Mouse (Mus musculus) limb, embryonic 12.5 days (tissue): ENCODE measurements around the gene Mef2a. TPM values are rescaled to one million over a fixed set of nuclear protein-coding genes. Genes with fewer than 3 reads are reported as not detected.

ENCODE experiments used
- ATAC-seq: fragments of 200-750 bp; cut with Nextera tagmentation; 2 replicates; pipeline ENCODE4 v1.8.0; 2017; ENCODE audit warnings: low read depth, moderate TSS enrichment; ENCODE audit not compliant: insufficient number of reproducible peaks, insufficient read depth, low FRiP score, low TSS enrichment
- H3K27ac ChIP-seq: fragments of 300-500 bp; sonication (generic); 2 replicates; pipeline ENCODE4 v1.5.1; 2016; ENCODE audit warnings: mild to moderate bottlenecking, moderate library complexity
- H3K27me3 ChIP-seq: fragments of 300-500 bp; sonication (generic); 2 replicates; pipeline ENCODE4 v1.6.1; 2016; ENCODE audit warnings: mild to moderate bottlenecking, moderate library complexity
- H3K36me3 ChIP-seq: fragments of 300-500 bp; sonication (generic); 2 replicates; pipeline ENCODE4 v1.6.1; 2016; ENCODE audit warnings: mild to moderate bottlenecking, moderate library complexity
- H3K4me1 ChIP-seq: fragments of 300-500 bp; sonication (generic); replicated peaks from 2 replicates; pipeline ENCODE4 v1.6.1; 2016
- H3K4me2 ChIP-seq: fragments of 300-500 bp; sonication (generic); 2 replicates; pipeline ENCODE4 v1.6.1; 2016; ENCODE audit warnings: mild to moderate bottlenecking, moderate library complexity
- H3K4me3 ChIP-seq: fragments of 300-500 bp; sonication (generic); replicated peaks from 2 replicates; pipeline ENCODE4 v1.5.1; 2016; ENCODE audit warnings: mild to moderate bottlenecking
- H3K9ac ChIP-seq: fragments of 300-500 bp; sonication (generic); replicated peaks from 2 replicates; pipeline ENCODE4 v1.6.1; 2016; ENCODE audit warnings: mild to moderate bottlenecking, moderate library complexity
- H3K9me3 ChIP-seq: fragments of 300-500 bp; sonication (generic); 2 replicates; pipeline ENCODE4 v1.6.1; 2016; ENCODE audit warnings: mild to moderate bottlenecking, moderate library complexity
- WGBS: fragments of 180-500 bp; shearing (Covaris S2); methylation state at CpG from one replicate; pipeline ENCODE4 v1.1.7; 2016; 5-methylcytosine and 5-hydroxymethylcytosine counted together
- polyA plus RNA-seq: library from polyadenylated mRNA; unstranded; fragments of >200 nt; fragmentation: Nextera tagmentation; extraction: Ambion mirVana; gene quantifications from 2 replicates; pipeline ENCODE4 v1.2.1, GENCODE M21; 2016

Gene Mef2a
- polyA plus RNA-seq, 1 experiment from 2014 or later = 30.3 TPM

DNA sequence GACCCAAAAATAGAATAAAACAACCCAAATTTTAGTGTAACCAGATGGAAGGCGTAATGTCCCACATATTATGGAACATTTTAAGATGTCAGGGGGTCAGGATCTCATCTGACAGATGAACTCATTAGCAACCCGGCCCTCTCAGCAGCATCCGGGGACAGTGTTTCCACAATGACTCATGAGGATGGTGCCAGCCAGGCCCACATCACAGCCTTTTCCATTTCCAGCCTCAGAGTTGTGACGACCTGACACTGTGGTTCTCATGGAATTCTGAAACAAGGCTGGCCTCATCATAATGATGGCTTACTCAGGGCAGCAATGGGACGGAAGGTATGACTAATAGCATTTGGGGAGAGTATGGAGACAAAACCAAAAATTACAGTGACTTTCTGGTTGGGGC lies 18.1 kb upstream of the Mef2a start:
- H3K9ac ChIP-seq = no peak overlapping the region
- no peak for ATAC-seq
- H3K4me3 ChIP-seq = no peak overlapping the region
- H3K36me3 ChIP-seq = no peaks in the 10 kb centered on the region
- H3K9me3 ChIP-seq = no peaks in the 10 kb centered on the region
- H3K27ac ChIP-seq = no peak overlapping the region
- H3K27me3 ChIP-seq = no peaks in the 10 kb centered on the region
- WGBS = 71% methylated on average over 5 of the region's 5 CpGs
- H3K4me2 ChIP-seq = no peak overlapping the region
- no peaks in the 10 kb centered on the region for H3K4me1 ChIP-seq

DNA sequence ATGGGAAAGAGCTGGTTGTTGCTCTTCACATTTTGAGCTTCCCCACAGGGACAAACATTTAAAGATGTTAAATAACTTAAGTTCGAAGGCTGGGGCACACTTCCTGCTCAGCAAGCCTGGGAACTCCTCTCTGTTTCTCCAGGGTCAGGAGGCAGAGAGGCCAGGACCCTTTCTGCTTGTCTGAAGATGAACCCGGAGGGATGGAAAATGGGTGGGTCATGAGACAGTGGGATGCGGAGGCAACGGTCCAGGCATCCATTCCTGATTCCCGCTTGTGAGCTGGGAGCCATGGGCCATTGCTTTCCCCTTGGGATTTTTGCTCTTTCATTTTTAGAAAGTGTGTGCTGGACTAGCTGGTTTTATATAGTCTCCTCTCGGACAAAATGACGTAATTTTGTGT lies 17.4 kb upstream of the Mef2a start:
- Histone ChIP-seq H3K27ac (no peak overlapping the region), H3K9ac (no peak overlapping the region), H3K4me3 (no peak overlapping the region), H3K27me3 (no peaks in the 10 kb centered on the region), H3K4me1 (no peaks in the 10 kb centered on the region), H3K9me3 (no peaks in the 10 kb centered on the region), H3K36me3 (no peaks in the 10 kb centered on the region), H3K4me2 (no peak overlapping the region)
- no peak for ATAC-seq
- 81% methylated on average over 7 of the region's 7 CpGs for WGBS

DNA sequence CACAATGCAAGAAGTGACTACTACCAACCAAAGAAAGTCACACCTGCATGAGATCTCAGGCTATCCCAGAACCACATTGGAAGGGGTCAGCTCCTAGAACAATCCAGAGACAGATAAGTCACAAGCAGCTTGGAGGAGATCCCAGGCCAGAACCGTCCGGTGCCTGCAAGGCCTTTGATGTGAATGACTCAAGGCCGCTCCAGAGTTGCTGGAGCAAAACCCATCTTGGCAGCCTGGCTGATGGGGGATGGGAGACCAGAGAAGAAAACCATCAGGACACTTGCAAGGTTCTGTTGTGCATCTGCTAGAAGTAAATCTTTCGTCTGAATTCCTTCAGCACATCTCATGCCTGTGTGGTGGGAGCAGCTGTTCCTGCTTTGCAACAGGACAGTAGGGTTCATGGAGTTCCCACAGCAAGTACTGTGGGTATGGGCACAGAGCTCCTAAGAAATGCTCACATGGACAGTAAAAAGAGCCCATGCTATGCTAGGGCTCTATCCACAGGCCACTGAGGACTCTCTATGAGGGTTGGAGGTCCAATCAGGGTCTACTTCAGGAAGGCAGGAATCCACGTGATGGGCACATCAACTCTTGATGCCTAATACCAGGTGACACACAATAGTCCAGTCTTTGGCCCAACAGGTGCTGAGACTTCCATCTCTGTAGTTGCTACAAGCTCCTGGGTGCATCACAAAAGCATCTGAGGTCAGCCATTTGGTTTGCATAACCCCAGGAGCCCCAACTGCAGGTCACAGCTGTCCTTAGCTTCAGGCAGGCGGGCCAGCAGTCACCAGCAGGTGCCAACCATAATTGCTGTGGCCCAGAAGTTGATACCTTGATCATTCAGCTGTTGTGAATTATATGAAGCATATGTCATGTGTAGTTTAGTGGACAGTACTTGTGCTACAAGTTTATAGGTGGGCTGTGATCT lies 12.5 kb upstream of the Mef2a start:
- Histone ChIP-seq H3K4me3 (no peak overlapping the region), H3K9me3 (no peaks in the 10 kb centered on the region), H3K27ac (no peak overlapping the region), H3K9ac (no peak overlapping the region), H3K4me2 (no peak overlapping the region), H3K4me1 (no peaks in the 10 kb centered on the region), H3K36me3 (no peaks in the 10 kb centered on the region), H3K27me3 (no peaks in the 10 kb centered on the region)
- WGBS = 67% methylated on average over 6 of the region's 6 CpGs
- ATAC-seq = no peak

DNA sequence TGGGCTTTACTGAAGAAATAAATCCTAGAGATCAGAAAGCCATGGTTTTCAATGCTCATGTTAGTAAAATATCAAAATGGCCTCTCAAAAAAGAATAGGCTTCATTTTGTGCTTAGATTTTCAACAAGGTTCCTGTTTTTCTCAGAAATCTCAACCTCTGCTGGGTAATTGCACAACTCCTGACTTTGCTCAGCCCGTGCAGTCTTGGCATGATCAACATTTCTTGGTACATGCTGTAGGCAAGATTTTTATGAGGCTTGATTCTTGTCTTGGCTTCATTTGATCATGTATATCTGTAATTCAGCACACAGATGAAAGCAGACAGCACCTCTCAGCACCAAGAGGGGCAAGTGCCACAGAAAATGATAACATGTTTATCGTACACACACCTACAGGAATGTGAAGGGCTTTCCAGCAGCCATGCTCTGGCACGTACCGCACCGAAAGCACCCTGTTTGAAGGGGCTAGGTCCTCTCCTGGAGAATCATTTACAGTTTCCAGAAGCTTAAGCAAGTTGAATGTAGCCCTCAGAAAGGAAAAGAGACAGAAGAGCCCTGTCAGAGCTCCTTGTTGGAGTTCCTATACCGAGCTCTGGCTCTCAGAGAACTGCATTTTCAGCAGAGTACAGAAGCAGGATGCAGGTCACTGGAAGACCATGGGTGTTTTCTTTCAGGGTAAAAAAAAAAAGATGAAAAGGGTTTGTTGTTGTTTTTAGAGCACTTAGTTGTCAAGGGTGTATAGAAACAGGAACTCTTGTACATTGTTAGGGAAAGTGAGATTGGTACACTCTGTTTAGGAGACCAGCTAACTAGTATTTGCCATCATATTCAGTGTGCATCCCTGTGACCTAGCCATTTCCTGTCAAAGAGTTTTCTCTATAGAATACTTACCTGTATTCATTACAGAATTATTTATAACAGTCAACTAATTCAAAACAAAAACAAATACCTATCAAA lies 7.8 kb upstream of the Mef2a start:
- WGBS = 85% methylated on average over 6 of the region's 6 CpGs
- H3K27me3 ChIP-seq = no peaks in the 10 kb centered on the region
- H3K27ac ChIP-seq = no peak overlapping the region
- ATAC-seq = no peak
- H3K4me3 ChIP-seq = no peak overlapping the region
- no peaks in the 10 kb centered on the region for H3K9me3 ChIP-seq
- no peaks in the 10 kb centered on the region for H3K4me1 ChIP-seq
- no peaks in the 10 kb centered on the region for H3K36me3 ChIP-seq
- H3K4me2 ChIP-seq = no peak overlapping the region
- no peak overlapping the region for H3K9ac ChIP-seq

DNA sequence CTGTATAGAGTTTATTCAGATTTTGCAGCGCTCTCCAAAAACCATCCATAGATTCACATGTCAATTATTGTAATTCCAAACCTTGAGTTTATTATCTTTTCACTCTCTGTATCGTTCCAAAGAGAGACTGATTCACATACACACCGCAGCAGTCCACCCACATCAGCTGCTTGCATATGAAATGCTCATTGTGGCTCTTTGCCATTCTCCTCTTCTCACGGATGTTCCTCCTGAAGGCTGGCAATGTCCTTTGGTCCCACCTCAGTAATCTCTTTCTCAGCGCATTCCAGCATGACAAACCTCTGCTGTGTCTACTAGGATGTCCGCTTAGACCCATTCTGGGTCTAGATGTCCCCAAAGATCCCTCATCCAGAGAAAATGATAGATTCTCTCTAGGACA lies 4.1 kb upstream of the Mef2a start:
- ATAC-seq = no peak
- H3K27ac ChIP-seq = no peak overlapping the region
- no peaks in the 10 kb centered on the region for H3K9me3 ChIP-seq
- H3K4me1 ChIP-seq = peaks cover 9% of the 10 kb centered on the region; the same call in 1 of the 2 replicates
- H3K4me2 ChIP-seq = no peak overlapping the region
- no peak overlapping the region for H3K4me3 ChIP-seq
- WGBS = 89% methylated on average over 6 of the region's 6 CpGs
- no peaks in the 10 kb centered on the region for H3K27me3 ChIP-seq
- no peak overlapping the region for H3K9ac ChIP-seq
- H3K36me3 ChIP-seq = no peaks in the 10 kb centered on the region

DNA sequence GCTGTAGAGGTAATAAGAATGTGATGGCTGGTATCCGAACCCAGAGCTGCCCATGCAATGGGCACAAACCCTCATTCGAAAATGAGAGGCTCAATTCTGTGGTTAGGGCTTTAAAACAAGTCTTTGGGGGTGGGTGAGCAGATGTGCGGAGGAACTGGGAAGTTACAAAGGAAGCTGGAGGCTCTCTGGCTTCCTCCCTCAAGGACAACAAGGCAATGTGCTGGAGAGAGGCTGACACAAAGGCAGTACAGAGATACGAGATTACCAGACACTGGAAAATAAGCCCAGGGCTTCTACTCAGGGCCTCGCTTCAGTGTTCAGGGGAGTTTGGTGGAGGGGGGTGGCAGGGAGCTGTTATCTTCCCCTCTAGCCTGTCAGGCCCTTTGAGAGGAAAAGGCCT lies 1.3 kb upstream of the Mef2a start:
- ATAC-seq = no peak
- 49% methylated on average over 5 of the region's 5 CpGs for WGBS
- Histone ChIP-seq H3K9ac (no peak overlapping the region), H3K27me3 (no peaks in the 10 kb centered on the region), H3K36me3 (no peaks in the 10 kb centered on the region), H3K4me1 (peaks cover 12% of the 10 kb centered on the region), H3K9me3 (no peaks in the 10 kb centered on the region), H3K4me3 (peak overlapping the region; percentile 91; the same call in 1 of the 2 replicates), H3K27ac (peak overlapping the region; percentile 99), H3K4me2 (peak overlapping the region; percentile 92)

DNA sequence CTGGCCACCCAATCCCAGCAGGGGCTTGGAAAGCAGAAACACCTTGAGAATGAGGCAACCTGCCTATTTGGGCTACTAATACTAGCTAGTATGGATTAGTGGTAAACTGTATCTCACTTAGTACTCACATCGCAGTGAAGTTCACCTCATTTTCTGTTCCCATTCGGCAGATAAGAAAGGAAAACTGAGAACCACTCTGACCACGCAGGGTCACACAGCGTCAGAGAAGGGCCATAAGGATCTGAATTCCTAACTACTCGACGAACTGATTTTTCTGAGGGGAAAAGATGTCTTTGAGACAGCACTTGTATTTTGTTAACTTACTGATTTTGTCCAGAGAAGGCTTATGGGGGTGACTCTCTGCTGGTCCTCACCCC lies 914 bp upstream of the Mef2a start:
- H3K9me3 ChIP-seq = no peaks in the 10 kb centered on the region
- H3K36me3 ChIP-seq = no peaks in the 10 kb centered on the region
- peak overlapping the region; percentile 91 for H3K4me3 ChIP-seq
- 27% methylated on average over 6 of the region's 6 CpGs for WGBS
- H3K27ac ChIP-seq = peak overlapping the region; percentile 99
- H3K4me1 ChIP-seq = peaks cover 12% of the 10 kb centered on the region
- peak overlapping the region; percentile 92 for H3K4me2 ChIP-seq
- H3K9ac ChIP-seq = peak overlapping the region; percentile 96
- H3K27me3 ChIP-seq = no peaks in the 10 kb centered on the region
- ATAC-seq = no peak

DNA sequence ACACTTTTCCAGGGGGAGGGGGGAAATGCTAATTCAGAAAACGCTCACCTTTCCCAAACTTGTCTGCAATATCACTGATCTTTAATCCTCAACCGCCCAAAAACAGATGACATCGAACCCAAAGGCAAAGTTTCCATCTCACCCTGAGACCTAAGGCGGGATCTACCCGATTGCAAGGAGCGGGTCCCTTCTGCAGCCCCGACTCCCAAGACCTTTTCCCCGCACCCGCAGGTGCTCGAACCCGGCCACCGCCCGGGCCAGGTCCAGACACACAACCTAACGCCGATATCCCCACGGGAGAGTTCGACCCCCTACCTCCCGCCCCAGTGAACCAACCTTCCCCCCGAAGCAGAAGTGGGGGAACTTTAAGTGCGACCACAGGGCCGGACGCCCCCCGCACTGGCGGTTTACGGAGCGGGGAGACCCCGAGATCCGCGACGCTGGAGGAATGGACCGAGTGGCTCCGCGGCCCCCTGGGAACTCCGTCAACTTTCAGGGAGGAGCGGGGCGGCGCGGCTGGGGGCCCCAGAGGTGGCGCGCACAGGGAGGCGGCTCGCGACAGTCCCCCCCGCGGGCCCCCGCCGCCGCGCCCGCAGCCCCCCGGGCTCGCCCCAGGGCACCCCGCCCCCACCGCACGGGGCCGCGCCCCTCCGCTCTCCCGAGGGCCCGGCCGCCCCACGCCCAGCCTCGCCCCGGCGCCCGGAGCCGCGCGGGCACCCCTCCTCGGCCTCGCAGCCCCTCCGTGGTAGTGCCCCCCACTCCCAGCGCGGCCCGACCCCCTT lies 576 bp downstream of the Mef2a start:
- no peaks in the 10 kb centered on the region for H3K36me3 ChIP-seq
- H3K9ac ChIP-seq = peak overlapping the region; percentile 96
- peak; percentile 64 for ATAC-seq
- H3K4me2 ChIP-seq = peak overlapping the region; percentile 92
- H3K27ac ChIP-seq = peak overlapping the region; percentile 99
- H3K9me3 ChIP-seq = no peaks in the 10 kb centered on the region
- peak overlapping the region; percentile 91 for H3K4me3 ChIP-seq
- H3K4me1 ChIP-seq = peaks cover 12% of the 10 kb centered on the region
- no peaks in the 10 kb centered on the region for H3K27me3 ChIP-seq
- WGBS = under 1% methylated on average over 34 of the region's 75 CpGs

DNA sequence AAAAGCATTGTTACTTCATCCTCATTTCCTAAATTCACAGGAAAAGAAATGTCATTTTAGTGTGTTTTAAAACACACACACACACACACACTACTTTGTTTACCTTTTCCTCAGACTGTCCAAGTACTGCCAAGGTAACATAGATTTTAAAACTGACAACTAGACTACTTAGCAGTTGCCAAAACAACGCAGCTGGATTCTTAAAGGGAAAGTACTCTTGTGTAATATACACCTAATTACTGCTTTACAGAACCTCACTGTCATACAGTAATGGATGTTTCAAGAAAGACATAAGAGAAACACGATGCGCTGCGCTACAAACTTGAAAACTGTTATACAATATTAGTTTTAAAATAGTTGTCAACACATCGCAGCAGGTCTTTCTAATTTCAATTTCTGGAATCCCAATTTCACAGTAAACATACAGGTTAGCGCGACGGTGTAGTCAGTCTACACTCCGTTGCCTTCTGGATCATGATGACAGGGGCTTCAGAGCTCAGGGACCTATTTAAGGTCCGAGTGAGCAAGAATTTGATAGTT lies 1.2 kb downstream of the Mef2a start:
- H3K4me2 ChIP-seq = peak overlapping the region; percentile 92
- H3K9ac ChIP-seq = peak overlapping the region; percentile 96
- WGBS = 14% methylated on average over 10 of the region's 10 CpGs
- no peaks in the 10 kb centered on the region for H3K36me3 ChIP-seq
- peak overlapping the region; percentile 91 for H3K4me3 ChIP-seq
- 0 out of 2 replicates have a peak overlapping the region, but pooled peaks have one; percentile 99 for H3K27ac ChIP-seq
- H3K4me1 ChIP-seq = peaks cover 12% of the 10 kb centered on the region
- ATAC-seq = no peak
- no peaks in the 10 kb centered on the region for H3K9me3 ChIP-seq
- no peaks in the 10 kb centered on the region for H3K27me3 ChIP-seq

DNA sequence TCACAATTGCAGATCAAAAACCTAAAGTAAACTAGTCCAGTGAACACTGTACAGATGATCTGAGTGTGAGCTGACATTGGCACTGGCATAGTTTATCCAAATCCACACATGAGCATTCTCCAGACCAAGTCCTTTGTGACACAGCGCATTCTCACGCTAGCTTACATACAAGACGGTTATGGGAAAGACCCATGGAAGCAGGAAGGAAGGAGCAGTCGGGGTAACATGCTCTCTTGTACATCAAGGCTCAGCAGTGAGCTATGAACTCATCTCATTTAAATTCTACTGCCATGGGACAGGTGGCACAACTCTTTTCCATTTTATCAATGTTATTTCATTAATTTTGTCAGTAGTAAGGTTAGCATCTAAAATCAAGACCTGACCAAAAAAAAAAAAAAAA lies 3.0 kb downstream of the Mef2a start:
- Histone ChIP-seq H3K9ac (no peak overlapping the region), H3K4me1 (peaks cover 12% of the 10 kb centered on the region), H3K27me3 (no peaks in the 10 kb centered on the region), H3K36me3 (no peaks in the 10 kb centered on the region), H3K27ac (no peak overlapping the region), H3K4me2 (no peak overlapping the region), H3K4me3 (no peak overlapping the region), H3K9me3 (no peaks in the 10 kb centered on the region)
- ATAC-seq = no peak
- 82% methylated on average over 4 of the region's 4 CpGs for WGBS
